ENCODE assay signal across 7 mouse cellular contexts in genomic region chr6:127151565-127152105, GRCm38 (mm10). TPM values are rescaled to one million over a fixed set of nuclear protein-coding genes. Genes with fewer than 3 reads are reported as not detected.
DNase-seq lines count a peak whose midpoint lies in the region; ATAC-seq and TF ChIP-seq lines count a peak whose summit lies in the region.

No protein-coding gene starts in this region.

- no peak overlapping the region for H3K9ac ChIP-seq in ES-E14 (ENCODE audit: insufficient read depth, low read depth, low read length, poor library complexity, severe bottlenecking)
- H3K9ac ChIP-seq in forebrain, postnatal 0 days = peak overlapping the region; percentile 64
- H3K9ac ChIP-seq in intestine, embryonic 14.5 days (ENCODE audit: low read length) = peak overlapping the region; percentile 58
- H3K9ac ChIP-seq in liver, postnatal 0 days (replicated peaks) = peak overlapping the region; percentile 41
- H3K9ac ChIP-seq in neural tube, embryonic 14.5 days (replicated peaks; ENCODE audit: low read depth, low read length) = peak overlapping the region; percentile 35

- H3K9me3 ChIP-seq in ES-E14 (ENCODE audit: control insufficient read depth, insufficient read depth, low read depth, low read length) = no peaks in the 10 kb centered on the region
- H3K9me3 ChIP-seq in forebrain, postnatal 0 days (ENCODE audit: low read length) = no peaks in the 10 kb centered on the region
- no peaks in the 10 kb centered on the region for H3K9me3 ChIP-seq in intestine, embryonic 14.5 days (ENCODE audit: control insufficient read depth, low read length)
- no peaks in the 10 kb centered on the region for H3K9me3 ChIP-seq in liver, postnatal 0 days (ENCODE audit: low read length)
- H3K9me3 ChIP-seq in neural tube, embryonic 14.5 days (ENCODE audit: control insufficient read depth, low read length) = no peaks in the 10 kb centered on the region

- peak; percentile 23 for TF ChIP-seq CTCF in forebrain, postnatal 0 days (IDR thresholded peaks at IDR 0.05; ENCODE audit: low read depth)
- TF ChIP-seq CTCF in liver, postnatal 0 days (IDR thresholded peaks at IDR 0.05; ENCODE audit: low read depth) = 0 out of 2 replicates have a peak, but pooled peaks have one; percentile 25

- no peak for DNase-seq in ES-E14 (ENCODE audit: low read depth, low spot score)
- DNase-seq in adrenal gland, adult 8-10 months = peak; percentile 66
- peak; percentile 45 for DNase-seq in forebrain, postnatal 0 days
- DNase-seq in intestine, embryonic 14.5 days (ENCODE audit: low spot score) = peak; percentile 84
- DNase-seq in liver, postnatal 0 days = peak; percentile 55
- peak; percentile 53 for DNase-seq in thymus, postnatal 14 days

- H3K27me3 ChIP-seq in forebrain, postnatal 0 days (ENCODE audit: insufficient read depth, low read length) = peaks cover 35% of the 10 kb centered on the region
- H3K27me3 ChIP-seq in intestine, embryonic 14.5 days (replicated peaks; ENCODE audit: control insufficient read depth, insufficient read depth, low read length) = no peaks in the 10 kb centered on the region
- H3K27me3 ChIP-seq in liver, postnatal 0 days (ENCODE audit: insufficient read depth, low read length) = peaks cover 75% of the 10 kb centered on the region
- H3K27me3 ChIP-seq in neural tube, embryonic 14.5 days (ENCODE audit: control insufficient read depth, insufficient read depth, low read length) = peaks cover 28% of the 10 kb centered on the region

- in situ Hi-C loops in ES-E14 (cut with MboI; ENCODE audit: low sequenced_read_pairs in 2 of 2, unreplicated experiment in 2 of 2) = loop anchor here in 1 of 2 experiments (25.0 kb wide), 1 partner anchor 514 kb away; the partner anchor contains the start of gene Kcna1

- no peaks in the 10 kb centered on the region for H3K36me3 ChIP-seq in ES-E14 (ENCODE audit: control insufficient read depth, insufficient read depth, low read length, poor library complexity, severe bottlenecking)
- no peaks in the 10 kb centered on the region for H3K36me3 ChIP-seq in forebrain, postnatal 0 days (ENCODE audit: insufficient read depth)
- H3K36me3 ChIP-seq in intestine, embryonic 14.5 days (ENCODE audit: control insufficient read depth, insufficient read depth, low read length) = peaks cover 14% of the 10 kb centered on the region; the same call in 1 of the 2 replicates
- H3K36me3 ChIP-seq in liver, postnatal 0 days (replicated peaks; ENCODE audit: insufficient read depth, low read length) = no peaks in the 10 kb centered on the region
- no peaks in the 10 kb centered on the region for H3K36me3 ChIP-seq in neural tube, embryonic 14.5 days (ENCODE audit: control insufficient read depth, insufficient read depth, low read length)

- peaks cover 0 to 11% of the 10 kb centered on the region in 2 experiments; a peak in 1 of 4 replicates for H3K4me1 ChIP-seq in ES-E14 (ENCODE audit: control insufficient read depth in 2 of 2, insufficient read depth in 2 of 2, low read length in 2 of 2, poor library complexity in 1 of 2)
- H3K4me1 ChIP-seq in forebrain, postnatal 0 days (ENCODE audit: insufficient read depth) = peaks cover 17% of the 10 kb centered on the region; the same call in 1 of the 2 replicates
- peaks cover 28% of the 10 kb centered on the region for H3K4me1 ChIP-seq in intestine, embryonic 14.5 days (replicated peaks; ENCODE audit: control insufficient read depth, insufficient read depth, low read length)
- peaks cover 42% of the 10 kb centered on the region for H3K4me1 ChIP-seq in liver, postnatal 0 days (ENCODE audit: insufficient read depth)
- H3K4me1 ChIP-seq in neural tube, embryonic 14.5 days (ENCODE audit: control insufficient read depth, insufficient read depth, low read length) = peaks cover 39% of the 10 kb centered on the region

- H3K27ac ChIP-seq in ES-E14 (ENCODE audit: insufficient read depth, low read depth, low read length, poor library complexity, severe bottlenecking) = no peak overlapping the region
- H3K27ac ChIP-seq in forebrain, postnatal 0 days (ENCODE audit: low read depth, low read length) = peak overlapping the region; percentile 46
- H3K27ac ChIP-seq in intestine, embryonic 14.5 days (ENCODE audit: low read depth) = peak overlapping the region; percentile 95
- peak overlapping the region; percentile 73 for H3K27ac ChIP-seq in liver, postnatal 0 days (ENCODE audit: low read depth)
- H3K27ac ChIP-seq in neural tube, embryonic 14.5 days (ENCODE audit: low read depth, low read length) = no peak overlapping the region

- no peak for TF ChIP-seq EP300 in liver, postnatal 0 days (IDR thresholded peaks at IDR 0.05; ENCODE audit: low read depth)

- ATAC-seq in forebrain, postnatal 0 days = peak; percentile 1; the same call in 1 of the 2 replicates
- ATAC-seq in intestine, embryonic 14.5 days (replicated peaks; ENCODE audit: low FRiP score, low TSS enrichment, low read depth) = peak; percentile 3; the same call in 1 of the 2 replicates
- ATAC-seq in liver, postnatal 0 days = peak; percentile 56
- ATAC-seq in neural tube, embryonic 14.5 days (ENCODE audit: low read depth) = peak; percentile 10; the same call in 1 of the 2 replicates

- H3K4me2 ChIP-seq in forebrain, postnatal 0 days (ENCODE audit: low read depth) = peak overlapping the region; percentile 97
- peak overlapping the region; percentile 93 for H3K4me2 ChIP-seq in intestine, embryonic 14.5 days (ENCODE audit: low read length)
- peak overlapping the region; percentile 96 for H3K4me2 ChIP-seq in liver, postnatal 0 days (ENCODE audit: low read depth, low read length)
- peak overlapping the region; percentile 70 for H3K4me2 ChIP-seq in neural tube, embryonic 14.5 days (ENCODE audit: low read depth, low read length)

- peak overlapping the region; percentile 24 to 56; a peak in 3 of 4 replicates for H3K4me3 ChIP-seq in ES-E14 (ENCODE audit: insufficient read depth in 1 of 2, low read depth in 1 of 2, low read length in 2 of 2, poor library complexity in 1 of 2, severe bottlenecking in 1 of 2)
- H3K4me3 ChIP-seq in forebrain, postnatal 0 days (ENCODE audit: low read depth, low read length) = peak overlapping the region; percentile 58
- H3K4me3 ChIP-seq in intestine, embryonic 14.5 days (ENCODE audit: low read depth, low read length) = peak overlapping the region; percentile 43
- peak overlapping the region; percentile 71 for H3K4me3 ChIP-seq in liver, postnatal 0 days (ENCODE audit: low read depth, low read length)
- peak overlapping the region; percentile 29 for H3K4me3 ChIP-seq in neural tube, embryonic 14.5 days (ENCODE audit: low read depth, low read length)

- under 1% methylated on average over 29 of the region's 29 CpGs for WGBS in forebrain, postnatal 0 days
- WGBS in intestine, embryonic 14.5 days = under 1% methylated on average over 28 of the region's 29 CpGs
- under 1% methylated on average over 29 of the region's 29 CpGs for WGBS in liver, postnatal 0 days (ENCODE audit: insufficient replicate concordance)
- WGBS in neural tube, embryonic 14.5 days = under 1% methylated on average over 28 of the region's 29 CpGs

TF ChIP-seq in ES-E14, 5 proteins besides CTCF, POLR2A, EP300 and RAD21:
- TF ChIP-seq ZNF384 (IDR thresholded peaks at IDR 0.05; ENCODE audit: low read depth, low read length) = no peak
- no peak for TF ChIP-seq HCFC1 (IDR thresholded peaks at IDR 0.05; ENCODE audit: borderline replicate concordance, insufficient read depth, low read length)
- no peak for TF ChIP-seq ZC3H11A (IDR thresholded peaks at IDR 0.05; ENCODE audit: borderline replicate concordance, low read depth, low read length)
- TF ChIP-seq MAFK (IDR thresholded peaks at IDR 0.05; ENCODE audit: insufficient read depth, low read depth, low read length) = no peak
- TF ChIP-seq CHD2 (IDR thresholded peaks at IDR 0.05; ENCODE audit: low read depth, low read length) = no peak

RNA-seq across cellular contexts. Expression of gene Ccnd2, which starts 0.4 kb away (rescaled TPM):
- total RNA-seq in ES-E14 (2012; rRNA removed) = 8.0 and 10.1 TPM in 2 replicates
- 100 to 1,000 TPM; 550 to 578 (median 567) TPM for total RNA-seq in adrenal gland, adult 8-10 months (2022)
- total RNA-seq in forebrain, postnatal 0 days (2014; rRNA removed) = 31.4 and 44.1 TPM in 2 replicates
- 430 and 467 TPM in 2 replicates for polyA plus RNA-seq in forebrain, postnatal 0 days (2015; fragmentation: Nextera tagmentation; extraction: Ambion mirVana)
- 1,100 and 1,123 TPM in 2 replicates for polyA plus RNA-seq in intestine, embryonic 14.5 days (2014; fragmentation: Nextera tagmentation; extraction: Ambion mirVana)
- 35.7 and 38.4 TPM in 2 replicates for polyA plus RNA-seq in liver, postnatal 0 days (2015; fragmentation: Nextera tagmentation; extraction: Ambion mirVana)
- polyA plus RNA-seq in neural tube, embryonic 14.5 days (2014; fragmentation: Nextera tagmentation; extraction: Ambion mirVana) = 78.2 and 110 TPM in 2 replicates

RNA-seq across cellular contexts. Expression of gene Tigar, which starts 42.3 kb away (rescaled TPM):
- 19.7 and 22.9 TPM in 2 replicates for total RNA-seq in ES-E14 (2012; rRNA removed)
- total RNA-seq in adrenal gland, adult 8-10 months (2022) = 10 to 100 TPM; 17.6 to 25.7 (median 22.0) TPM
- total RNA-seq in forebrain, postnatal 0 days (2014; rRNA removed) = 8.1 and 9.3 TPM in 2 replicates
- polyA plus RNA-seq in forebrain, postnatal 0 days (2015; fragmentation: Nextera tagmentation; extraction: Ambion mirVana) = 6.1 and 6.8 TPM in 2 replicates
- polyA plus RNA-seq in intestine, embryonic 14.5 days (2014; fragmentation: Nextera tagmentation; extraction: Ambion mirVana) = 4.4 and 5.3 TPM in 2 replicates
- 0.88 and 1.2 TPM in 2 replicates for polyA plus RNA-seq in liver, postnatal 0 days (2015; fragmentation: Nextera tagmentation; extraction: Ambion mirVana)
- 4.2 and 6.7 TPM in 2 replicates for polyA plus RNA-seq in neural tube, embryonic 14.5 days (2014; fragmentation: Nextera tagmentation; extraction: Ambion mirVana)

Comparison
In these comparisons a context has a peak if more than half of its experiments do, and no peak if none do; other contexts are left out.
1. H3K27ac ChIP-seq: peak in forebrain, postnatal 0 days (single experiment), intestine, embryonic 14.5 days (single experiment) and liver, postnatal 0 days (single experiment); none in ES-E14 (single experiment) and neural tube, embryonic 14.5 days (single experiment).
2. ATAC-seq: peak in every context shown above with its lines; median percentile 56 in liver, postnatal 0 days; 10 in neural tube, embryonic 14.5 days; 3 in intestine, embryonic 14.5 days; 1 in forebrain, postnatal 0 days.
3. Peak in every context shown above with its lines, with median percentiles within 50 percentile points of each other: H3K4me3 ChIP-seq and H3K4me2 ChIP-seq.